Mouse (Mus musculus) neural tube, embryonic 13.5 days (tissue): ENCODE results near the gene Katna1. TPM values are rescaled to one million over a fixed set of nuclear protein-coding genes. Genes with fewer than 3 reads are reported as not detected.
"Not testable (repeated sequence)": the region's sequence is repeated elsewhere in the genome, so short reads cannot be mapped to it uniquely, and the experiment has no call there.

Source experiments
- ATAC-seq: fragments of 200-750 bp; cut with Nextera tagmentation; 2 replicates; pipeline ENCODE4 v1.8.0; 2017; ENCODE audit warnings: low read depth, mild to moderate bottlenecking, moderate TSS enrichment, moderate library complexity
- H3K27ac ChIP-seq: fragments of 300-500 bp; sonication (generic); replicated peaks from 2 replicates; pipeline ENCODE4 v1.5.1; 2015; ENCODE audit warnings: moderate library complexity, mild to moderate bottlenecking, inconsistent platforms
- H3K27me3 ChIP-seq: fragments of 300-500 bp; sonication (generic); 2 replicates; pipeline ENCODE4 v1.6.1; 2015; ENCODE audit warnings: mild to moderate bottlenecking, inconsistent platforms
- H3K36me3 ChIP-seq: fragments of 300-500 bp; sonication (generic); 2 replicates; pipeline ENCODE4 v1.6.1; 2015; ENCODE audit warnings: mild to moderate bottlenecking, inconsistent platforms
- H3K4me1 ChIP-seq: fragments of 300-500 bp; sonication (generic); replicated peaks from 2 replicates; pipeline ENCODE4 v1.6.1; 2015; ENCODE audit warnings: inconsistent platforms
- H3K4me2 ChIP-seq: fragments of 300-500 bp; sonication (generic); 2 replicates; pipeline ENCODE4 v1.6.1; 2015; ENCODE audit warnings: inconsistent platforms, mild to moderate bottlenecking, moderate library complexity
- H3K4me3 ChIP-seq: fragments of 300-500 bp; sonication (generic); 2 replicates; pipeline ENCODE4 v1.5.1; 2015; ENCODE audit warnings: mild to moderate bottlenecking, inconsistent platforms
- H3K9ac ChIP-seq: fragments of 300-500 bp; sonication (generic); 2 replicates; pipeline ENCODE4 v1.6.1; 2015; ENCODE audit warnings: moderate library complexity, mild to moderate bottlenecking, inconsistent platforms
- H3K9me3 ChIP-seq: fragments of 300-500 bp; sonication (generic); 2 replicates; pipeline ENCODE4 v1.6.1; 2016; ENCODE audit warnings: inconsistent platforms
- WGBS: fragments of 180-500 bp; shearing (Covaris S2); methylation state at CpG from one replicate; pipeline ENCODE4 v1.1.7; 2015; 5-methylcytosine and 5-hydroxymethylcytosine counted together
- polyA plus RNA-seq: library from polyadenylated mRNA; unstranded; fragments of >200 nt; fragmentation: Nextera tagmentation; extraction: Ambion mirVana; gene quantifications from 2 replicates; pipeline ENCODE4 v1.2.1, GENCODE M21; 2015

Gene Katna1
- polyA plus RNA-seq, 1 experiment from 2014 or later: 36.8 TPM

- H3K36me3 ChIP-seq: no peaks in the 10 kb centered on the region
- ATAC-seq: no peak
- H3K4me2 ChIP-seq: peak overlapping the region; percentile 96
- H3K9me3 ChIP-seq: no peaks in the 10 kb centered on the region
- no peaks in the 10 kb centered on the region for H3K27me3 ChIP-seq
- peaks cover 38% of the 10 kb centered on the region for H3K4me1 ChIP-seq
- no peak overlapping the region for H3K27ac ChIP-seq
- H3K9ac ChIP-seq: peak overlapping the region; percentile 54
- WGBS: 26% methylated on average over 3 of the region's 3 CpGs
- H3K4me3 ChIP-seq: peak overlapping the region; percentile 75
Measured at GRCm38 (mm10) chr10:7727011-7727410, 1.2 kb downstream of the Katna1 start.

GRCm38 (mm10) chr10:7731582-7731981, 5.8 kb downstream of the Katna1 start:
- Histone ChIP-seq H3K27me3 (no peaks in the 10 kb centered on the region), H3K27ac (peak overlapping the region; percentile 42; the same call in 1 of the 2 replicates), H3K36me3 (no peaks in the 10 kb centered on the region), H3K9ac (0 out of 2 replicates have a peak overlapping the region, but pooled peaks have one; percentile 8), H3K9me3 (no peaks in the 10 kb centered on the region), H3K4me2 (no peak overlapping the region), H3K4me3 (no peak overlapping the region), H3K4me1 (peaks cover 37% of the 10 kb centered on the region)
- 0 out of 2 replicates have a peak, but pooled peaks have one; percentile 58 for ATAC-seq

- H3K9me3 ChIP-seq: no peaks in the 10 kb centered on the region
- no peak overlapping the region for H3K27ac ChIP-seq
- peaks cover 3% of the 10 kb centered on the region; the same call in 1 of the 2 replicates for H3K4me1 ChIP-seq
- no peak overlapping the region for H3K4me2 ChIP-seq
- H3K4me3 ChIP-seq: no peak overlapping the region
- H3K9ac ChIP-seq: no peak overlapping the region
- H3K27me3 ChIP-seq: no peaks in the 10 kb centered on the region
- H3K36me3 ChIP-seq: peaks cover 17% of the 10 kb centered on the region
- no peak for ATAC-seq
Measured at GRCm38 (mm10) chr10:7737122-7737521, 11.3 kb downstream of the Katna1 start.

GRCm38 (mm10) chr10:7737914-7738313, 12.1 kb downstream of the Katna1 start:
- Histone ChIP-seq H3K27ac (no peak overlapping the region), H3K4me1 (no peaks in the 10 kb centered on the region), H3K4me3 (no peak overlapping the region), H3K36me3 (peaks cover 22% of the 10 kb centered on the region), H3K9ac (no peak overlapping the region), H3K27me3 (no peaks in the 10 kb centered on the region), H3K9me3 (no peaks in the 10 kb centered on the region), H3K4me2 (no peak overlapping the region)
- ATAC-seq: no peak
- 88% methylated on average over 3 of the region's 3 CpGs for WGBS

GRCm38 (mm10) chr10:7745528-7745927, 19.7 kb downstream of the Katna1 start:
- H3K27ac ChIP-seq, H3K9ac ChIP-seq, H3K4me2 ChIP-seq, ATAC-seq, H3K9me3 ChIP-seq, H3K27me3 ChIP-seq, H3K4me3 ChIP-seq, H3K4me1 ChIP-seq: not testable (repeated sequence)
- 97% methylated on average over 6 of the region's 6 CpGs for WGBS
- peaks cover 74% of the 10 kb centered on the region for H3K36me3 ChIP-seq

GRCm38 (mm10) chr10:7748752-7749151, 23.0 kb downstream of the Katna1 start:
- H3K27ac ChIP-seq: no peak overlapping the region
- no peak overlapping the region for H3K4me3 ChIP-seq
- H3K9me3 ChIP-seq: no peaks in the 10 kb centered on the region
- no peak for ATAC-seq
- WGBS: 94% methylated on average over 6 of the region's 6 CpGs
- H3K4me1 ChIP-seq: no peaks in the 10 kb centered on the region
- no peak overlapping the region for H3K4me2 ChIP-seq
- H3K36me3 ChIP-seq: peaks cover 72% of the 10 kb centered on the region
- no peak overlapping the region for H3K9ac ChIP-seq
- H3K27me3 ChIP-seq: no peaks in the 10 kb centered on the region

GRCm38 (mm10) chr10:7757544-7757943, 31.7 kb downstream of the Katna1 start:
- WGBS: 95% methylated on average over 2 of the region's 2 CpGs
- Histone ChIP-seq H3K4me3 (no peak overlapping the region), H3K27ac (no peak overlapping the region), H3K36me3 (peaks cover 80% of the 10 kb centered on the region), H3K9ac (no peak overlapping the region), H3K27me3 (no peaks in the 10 kb centered on the region), H3K4me1 (no peaks in the 10 kb centered on the region), H3K9me3 (no peaks in the 10 kb centered on the region), H3K4me2 (no peak overlapping the region)
- no peak for ATAC-seq

- peaks cover 81% of the 10 kb centered on the region for H3K36me3 ChIP-seq
- H3K9ac ChIP-seq: no peak overlapping the region
- 0 out of 2 replicates have a peak, but pooled peaks cover 3% of the 10 kb centered on the region for H3K4me1 ChIP-seq
- ATAC-seq: no peak
- H3K4me3 ChIP-seq: no peak overlapping the region
- H3K27me3 ChIP-seq: no peaks in the 10 kb centered on the region
- no peaks in the 10 kb centered on the region for H3K9me3 ChIP-seq
- H3K27ac ChIP-seq: no peak overlapping the region
- WGBS: 94% methylated on average over 4 of the region's 4 CpGs
- no peak overlapping the region for H3K4me2 ChIP-seq
Measured at GRCm38 (mm10) chr10:7772346-7772745, 46.5 kb downstream of the Katna1 start.

- no peak for ATAC-seq
- 90% methylated on average over 1 of the region's 1 CpGs for WGBS
- Histone ChIP-seq H3K27me3 (no peaks in the 10 kb centered on the region), H3K9ac (no peak overlapping the region), H3K4me1 (0 out of 2 replicates have a peak, but pooled peaks cover 3% of the 10 kb centered on the region), H3K36me3 (peaks cover 79% of the 10 kb centered on the region), H3K4me2 (no peak overlapping the region), H3K9me3 (no peaks in the 10 kb centered on the region), H3K27ac (no peak overlapping the region), H3K4me3 (no peak overlapping the region)
Measured at GRCm38 (mm10) chr10:7772769-7773168, 47.0 kb downstream of the Katna1 start.

GRCm38 (mm10) chr10:7775421-7775820, 49.6 kb downstream of the Katna1 start:
- H3K4me1 ChIP-seq: peaks cover 17% of the 10 kb centered on the region
- no peaks in the 10 kb centered on the region for H3K9me3 ChIP-seq
- ATAC-seq: no peak
- 96% methylated on average over 8 of the region's 8 CpGs for WGBS
- no peak overlapping the region for H3K4me2 ChIP-seq
- no peak overlapping the region for H3K9ac ChIP-seq
- H3K27me3 ChIP-seq: no peaks in the 10 kb centered on the region
- H3K4me3 ChIP-seq: no peak overlapping the region
- H3K27ac ChIP-seq: no peak overlapping the region
- H3K36me3 ChIP-seq: peaks cover 63% of the 10 kb centered on the region

- no peak overlapping the region for H3K4me2 ChIP-seq
- no peak overlapping the region for H3K9ac ChIP-seq
- no peak for ATAC-seq
- no peak overlapping the region for H3K27ac ChIP-seq
- H3K36me3 ChIP-seq: peaks cover 35% of the 10 kb centered on the region
- whole genome bisulfite sequencing: 99% methylated on average over 3 of the region's 3 CpGs
- H3K27me3 ChIP-seq: no peaks in the 10 kb centered on the region
- no peaks in the 10 kb centered on the region for H3K9me3 ChIP-seq
- peaks cover 17% of the 10 kb centered on the region for H3K4me1 ChIP-seq
- H3K4me3 ChIP-seq: no peak overlapping the region
Measured at GRCm38 (mm10) chr10:7778361-7778760, 52.6 kb downstream of the Katna1 start.

- H3K9me3 ChIP-seq: no peaks in the 10 kb centered on the region
- no peak overlapping the region for H3K27ac ChIP-seq
- no peaks in the 10 kb centered on the region for H3K27me3 ChIP-seq
- ATAC-seq: no peak; the same call in 1 of the 2 replicates
- WGBS: 19% methylated on average over 7 of the region's 7 CpGs
- H3K4me1 ChIP-seq: peaks cover 17% of the 10 kb centered on the region
- peak overlapping the region; percentile 91 for H3K9ac ChIP-seq
- peak overlapping the region; percentile 96 for H3K4me3 ChIP-seq
- H3K4me2 ChIP-seq: peak overlapping the region; percentile 66
- H3K36me3 ChIP-seq: peaks cover 23% of the 10 kb centered on the region
Measured at GRCm38 (mm10) chr10:7779751-7780237, 54.0 kb downstream of the Katna1 start.
